Mouse (Mus musculus) fibroblast of lung, adult 2 months (primary cell): ENCODE measurements around the gene Epb41l2.

Experiments used
- DNase-seq: peaks from one replicate; pipeline ENCODE4 v3.0.0-alpha.2; 2011; ENCODE audit warnings: low read depth

Gene Epb41l2

DNA sequence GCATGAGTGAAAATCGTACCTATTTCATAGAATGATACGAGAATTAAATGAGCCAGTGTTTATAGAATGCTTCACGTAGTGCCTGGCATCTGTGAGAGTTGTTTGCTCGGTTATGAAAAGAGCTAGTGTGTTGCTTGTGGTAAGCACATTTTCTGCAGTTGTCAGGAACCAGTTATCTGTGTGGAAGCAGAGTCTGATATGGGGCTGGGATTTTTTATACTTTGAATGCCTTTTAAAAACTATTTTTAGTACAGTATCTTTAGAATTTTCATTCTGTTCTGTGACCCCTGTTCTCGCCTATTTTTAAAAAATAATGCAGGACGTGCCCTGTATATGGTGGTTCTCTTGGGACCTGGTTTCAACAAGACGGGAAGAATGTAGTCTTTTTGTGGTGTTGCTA is 6.1 kb downstream of the Epb41l2 start:
- DNase-seq: no peak

DNA sequence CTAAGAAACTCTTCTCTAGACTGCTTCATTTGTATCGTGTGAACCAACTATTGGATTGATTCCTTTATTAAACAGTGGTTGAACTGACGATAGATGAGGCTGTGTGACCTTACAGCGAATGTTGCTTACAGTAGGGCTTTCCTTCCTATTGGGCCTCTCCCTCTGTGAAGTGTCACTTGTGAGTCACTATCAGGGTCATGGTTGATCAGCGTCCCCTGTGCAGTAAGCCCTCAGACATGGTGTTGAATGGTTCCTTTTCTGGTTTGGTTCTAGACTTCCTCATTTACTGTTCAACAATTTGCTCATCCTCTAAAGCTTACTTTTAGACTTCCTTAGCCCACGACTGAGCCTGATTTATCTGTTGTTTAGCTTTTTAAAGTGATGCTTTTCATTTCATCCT is 7.1 kb downstream of the Epb41l2 start:
- no peak for DNase-seq

DNA sequence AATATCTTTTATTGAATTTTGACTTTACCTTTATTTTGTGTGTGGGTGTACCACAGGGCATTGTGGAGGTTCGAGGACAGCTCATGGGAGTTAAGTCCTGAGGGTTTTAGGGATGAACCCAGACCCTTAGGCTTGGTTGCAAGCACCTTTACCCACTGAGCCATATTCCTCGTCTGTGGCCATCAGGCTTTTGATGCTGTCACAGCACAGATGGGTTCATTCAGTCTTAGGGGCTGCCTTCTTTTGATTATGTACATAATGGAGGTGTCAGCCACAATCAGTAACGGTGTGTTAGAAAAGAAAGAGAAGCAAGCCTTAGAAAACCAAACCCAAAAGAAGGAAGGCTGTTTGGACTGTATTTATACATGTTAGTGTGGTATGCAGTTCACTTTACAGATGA is 9.3 kb downstream of the Epb41l2 start:
- DNase-seq: no peak

DNA sequence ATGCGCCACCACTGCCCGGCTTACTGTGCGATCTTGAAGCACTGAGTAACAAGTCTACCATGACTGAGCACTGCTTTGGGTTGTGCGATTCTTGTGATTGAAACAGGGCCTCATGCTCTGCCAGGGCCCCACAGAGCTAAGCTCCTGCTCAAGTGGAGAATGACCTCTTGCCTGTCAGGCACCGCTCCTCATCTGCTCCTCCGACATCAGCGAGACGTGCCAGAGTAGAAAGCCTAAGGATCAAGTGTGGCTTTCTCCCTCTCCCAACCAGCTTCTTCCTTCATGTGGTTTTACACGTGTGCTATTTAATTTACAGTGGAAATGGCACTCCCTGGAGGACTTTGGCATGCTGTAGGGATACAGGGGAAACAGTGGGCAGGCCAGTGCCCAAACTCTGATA is 10.1 kb downstream of the Epb41l2 start:
- no peak for DNase-seq

DNA sequence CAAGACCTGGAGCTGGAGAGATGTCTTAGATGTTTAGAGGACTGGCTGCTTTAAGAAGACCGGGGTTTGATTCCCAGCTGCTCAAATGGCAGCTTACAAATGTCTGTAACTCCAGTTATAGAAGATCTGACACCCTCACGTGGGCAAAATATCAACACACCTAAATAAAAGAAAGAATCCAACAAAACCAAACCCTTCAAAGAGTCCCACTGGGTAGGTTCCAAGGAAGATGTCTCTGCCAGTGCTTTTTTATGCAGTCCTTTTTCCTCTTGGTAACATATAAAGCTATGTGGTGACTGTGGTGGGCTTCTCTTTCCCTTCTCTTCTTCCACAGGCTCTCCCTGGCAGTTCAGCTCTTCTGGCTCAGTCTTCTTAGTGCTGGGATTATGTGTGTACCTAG is 11.7 kb downstream of the Epb41l2 start:
- no peak for DNase-seq

GRCm38 (mm10) chr10:25371915-25372371 is 12.3 kb downstream of the Epb41l2 start:
- no peak for DNase-seq

DNA sequence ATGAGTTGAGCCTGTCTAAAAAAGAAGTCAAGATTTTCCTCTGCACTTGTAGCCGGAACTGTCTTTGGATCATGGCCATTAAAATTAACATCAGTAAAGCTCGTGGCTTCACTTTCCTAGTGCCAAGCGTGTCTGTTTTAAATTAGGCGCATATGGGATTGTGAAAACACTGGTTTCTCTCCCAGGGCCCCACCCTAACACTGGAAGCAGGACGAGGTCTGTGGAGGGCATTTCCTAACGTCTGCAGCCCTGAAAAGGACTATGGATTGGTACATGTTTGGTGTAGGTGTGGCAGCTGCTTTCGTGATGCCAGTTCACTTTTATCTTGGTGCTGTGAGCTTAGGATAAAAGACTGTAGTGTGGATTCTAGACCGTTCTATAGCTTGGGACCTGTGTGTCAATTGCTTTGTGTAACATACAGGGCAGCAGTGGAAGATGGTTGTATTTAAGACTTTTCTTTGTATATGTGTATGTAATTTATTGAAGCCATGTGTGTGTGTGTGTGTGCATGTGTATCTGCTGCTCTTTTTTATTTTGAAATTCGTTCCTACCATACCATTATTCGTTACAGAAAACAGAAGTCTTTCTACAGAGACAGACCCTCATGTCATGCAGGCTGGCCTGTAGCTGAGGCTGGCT is 13.0 kb downstream of the Epb41l2 start:
- DNase-seq: peak; percentile 82

GRCm38 (mm10) chr10:25375036-25375435 is 15.4 kb downstream of the Epb41l2 start:
- DNase-seq: no peak

DNA sequence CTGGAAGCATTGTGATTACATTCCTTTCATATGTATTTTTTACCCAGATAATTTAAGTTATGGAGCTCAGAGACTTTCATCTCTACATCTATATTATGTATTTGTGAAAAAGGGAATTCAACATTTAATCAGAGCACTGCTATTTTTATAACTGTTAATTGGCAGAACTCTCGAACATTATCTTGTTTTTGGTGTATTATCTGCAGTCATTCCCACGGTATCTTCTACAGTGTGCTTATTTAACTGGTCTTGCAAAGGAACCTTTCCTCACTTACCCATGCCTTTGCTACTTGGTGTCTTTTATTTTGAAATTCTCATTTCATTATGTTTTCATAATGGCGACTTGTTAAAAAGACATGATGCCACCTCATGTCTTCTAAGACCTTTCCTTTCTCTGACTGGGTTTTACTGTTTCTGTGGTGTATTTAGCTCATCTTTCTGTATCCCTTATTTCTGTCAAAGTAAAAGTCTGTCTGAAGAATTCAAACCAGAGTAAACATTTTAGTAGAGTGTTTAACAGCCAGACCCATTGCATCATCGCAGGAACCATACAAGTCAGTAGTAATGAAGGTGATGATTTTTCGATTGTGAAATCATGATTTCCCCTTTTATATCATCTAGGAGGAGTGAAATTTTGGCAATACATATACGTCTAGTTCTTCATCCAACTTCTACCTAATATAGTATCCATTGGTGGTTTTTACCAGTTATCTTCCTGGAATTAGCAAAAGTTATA is 21.3 kb downstream of the Epb41l2 start:
- no peak for DNase-seq

DNA sequence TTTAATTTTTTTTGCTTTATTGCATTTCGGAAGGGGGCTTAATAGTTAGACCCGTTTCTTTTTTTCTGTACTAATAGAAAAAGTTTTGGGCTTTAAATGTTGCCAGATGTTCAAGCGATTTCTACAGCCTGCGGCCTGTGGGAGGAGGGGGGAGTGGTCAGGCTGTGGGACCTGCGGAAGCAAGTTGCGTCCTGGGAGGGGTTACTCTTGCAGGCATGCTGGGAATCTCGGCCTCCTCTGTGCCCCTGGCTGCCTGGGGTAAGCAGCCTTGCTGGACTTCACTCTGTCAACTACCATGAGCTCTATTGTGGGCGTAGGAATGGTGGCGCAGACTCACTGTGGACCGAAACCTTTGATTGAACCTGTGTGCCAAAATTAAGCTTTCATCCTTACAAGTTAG is 22.4 kb downstream of the Epb41l2 start:
- no peak for DNase-seq

DNA sequence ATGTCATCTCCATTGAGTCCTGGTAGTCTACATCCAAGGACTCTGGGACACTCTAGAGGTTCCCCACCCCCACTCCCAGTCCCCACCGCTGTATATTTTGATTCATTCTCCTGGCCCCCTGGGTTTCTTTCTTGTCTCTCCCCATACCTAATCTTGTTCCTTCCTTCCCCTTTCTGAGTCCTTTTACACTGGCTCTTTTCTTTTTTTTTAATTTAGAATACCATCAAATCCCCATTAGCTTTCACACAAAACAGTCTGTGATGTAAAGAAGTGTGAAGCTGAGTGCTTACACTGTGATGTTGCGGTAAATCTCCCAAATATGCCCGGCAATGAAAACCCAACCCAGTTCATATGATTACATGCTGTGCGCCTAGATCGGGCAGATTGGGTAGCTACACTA is 23.6 kb downstream of the Epb41l2 start:
- no peak for DNase-seq

- no peak for DNase-seq
Measured at GRCm38 (mm10) chr10:25384391-25384790, 24.8 kb downstream of the Epb41l2 start.

GRCm38 (mm10) chr10:25385811-25386580 is 26.4 kb downstream of the Epb41l2 start:
- DNase-seq: no peak

GRCm38 (mm10) chr10:25386868-25387267 is 27.3 kb downstream of the Epb41l2 start:
- DNase-seq: no peak

- DNase-seq: no peak
Measured at GRCm38 (mm10) chr10:25387268-25387667, 27.7 kb downstream of the Epb41l2 start.

GRCm38 (mm10) chr10:25392786-25393185 is 33.2 kb downstream of the Epb41l2 start:
- DNase-seq: peak; percentile 67

DNA sequence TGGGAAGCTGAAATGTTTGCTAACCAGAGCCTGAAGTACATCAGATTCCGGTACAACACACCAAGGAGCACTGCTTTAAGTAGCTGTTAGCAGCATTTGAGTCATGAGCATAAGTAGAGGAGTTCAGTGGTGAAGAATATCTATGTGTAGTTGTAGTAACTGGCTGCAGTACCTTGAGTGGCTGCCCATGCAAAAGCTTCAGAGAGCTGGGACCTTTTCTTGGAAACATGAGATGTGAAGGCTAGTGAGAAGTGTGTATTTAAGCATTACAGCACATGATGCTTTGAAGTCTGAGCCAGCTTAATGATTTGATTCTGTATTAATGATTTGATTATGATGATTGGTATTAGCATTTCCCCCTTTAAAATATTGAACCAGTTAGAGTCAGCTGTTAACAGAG is 34.1 kb downstream of the Epb41l2 start:
- DNase-seq: no peak

DNA sequence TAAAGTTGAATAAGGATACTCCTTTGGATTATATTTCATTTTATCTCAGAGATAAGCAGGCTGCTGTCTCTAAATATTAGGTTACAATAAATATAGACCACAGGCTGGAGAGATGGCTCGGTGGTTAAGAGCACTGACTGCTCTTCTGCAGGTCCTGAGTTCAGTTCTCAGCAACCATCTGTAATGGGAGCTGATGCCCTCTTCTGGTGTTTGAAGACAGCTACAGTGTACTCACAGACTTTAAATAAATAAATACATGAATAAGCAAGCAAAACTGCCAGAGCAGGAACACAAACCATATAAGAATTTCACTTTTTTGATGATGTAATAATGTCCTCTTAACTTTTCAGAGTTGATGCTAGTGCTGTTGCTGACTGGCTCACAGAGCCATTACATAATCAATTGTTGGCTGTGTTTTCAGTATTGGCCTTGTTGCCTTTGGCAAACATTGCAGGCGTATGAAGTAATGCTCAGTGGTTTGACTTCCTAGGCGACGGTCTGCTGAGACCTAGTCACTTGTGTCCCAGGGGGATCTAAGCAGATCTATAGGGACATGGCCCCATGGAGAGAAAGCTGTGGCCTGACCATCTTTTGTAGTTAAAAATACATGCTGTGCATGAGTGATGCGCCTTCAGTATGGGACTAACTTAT is 35.8 kb downstream of the Epb41l2 start:
- DNase-seq: peak; percentile 60

GRCm38 (mm10) chr10:25396859-25397258 is 37.3 kb downstream of the Epb41l2 start:
- no peak for DNase-seq

DNA sequence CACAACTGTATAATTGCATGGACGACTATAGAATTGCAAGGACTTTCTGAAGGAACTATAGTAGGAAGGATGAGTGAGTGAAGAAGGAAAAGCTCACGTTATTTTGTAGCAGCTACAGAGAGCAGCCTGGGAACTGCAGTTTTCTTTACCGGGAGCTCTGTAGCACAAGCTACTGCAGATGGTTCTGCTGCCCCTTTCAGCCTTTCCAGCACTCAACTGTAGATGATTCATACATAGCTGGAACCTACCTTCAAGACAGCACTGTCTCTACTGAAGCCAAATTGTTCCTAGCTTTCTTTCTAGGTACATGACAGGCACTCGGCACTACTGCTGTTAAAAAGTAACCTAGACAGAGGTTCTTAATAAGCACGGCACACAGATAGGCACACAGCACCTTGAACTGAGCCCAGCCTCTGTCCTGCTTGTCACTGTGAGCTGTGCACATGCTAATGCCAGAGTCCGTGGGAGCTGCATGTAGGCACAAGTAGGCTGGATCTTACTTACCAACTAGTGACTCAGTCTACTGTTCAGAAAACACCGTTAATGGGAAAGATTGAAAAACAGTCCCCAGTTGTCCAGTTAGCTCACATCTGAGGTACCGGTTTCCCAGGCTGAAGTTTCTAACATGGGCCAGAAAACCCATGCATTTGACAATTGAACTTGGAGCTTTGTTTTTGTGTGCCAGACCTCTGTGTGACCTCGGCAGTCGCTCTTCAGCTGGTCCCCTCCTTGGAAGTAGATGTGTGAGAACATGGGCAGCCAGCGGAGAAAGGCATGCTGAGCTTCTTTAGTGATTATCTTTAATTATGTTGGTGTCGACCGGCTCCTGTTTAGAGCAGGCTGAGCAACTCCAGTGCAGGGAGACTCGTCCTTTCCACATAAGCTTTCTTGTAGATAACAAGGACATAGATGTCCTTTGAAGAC is 38.4 kb downstream of the Epb41l2 start:
- no peak for DNase-seq

- no peak for DNase-seq
Measured at GRCm38 (mm10) chr10:25399016-25399415, 39.4 kb downstream of the Epb41l2 start.
